Mouse (Mus musculus): ENCODE measurements at regions not wholly inside any gene's neighbourhood (a gene's known extent, or its start where the extent isn't known, plus 50 kb on each side); places are given as distances from the start of the nearest gene placed in this dataset.

DNA sequence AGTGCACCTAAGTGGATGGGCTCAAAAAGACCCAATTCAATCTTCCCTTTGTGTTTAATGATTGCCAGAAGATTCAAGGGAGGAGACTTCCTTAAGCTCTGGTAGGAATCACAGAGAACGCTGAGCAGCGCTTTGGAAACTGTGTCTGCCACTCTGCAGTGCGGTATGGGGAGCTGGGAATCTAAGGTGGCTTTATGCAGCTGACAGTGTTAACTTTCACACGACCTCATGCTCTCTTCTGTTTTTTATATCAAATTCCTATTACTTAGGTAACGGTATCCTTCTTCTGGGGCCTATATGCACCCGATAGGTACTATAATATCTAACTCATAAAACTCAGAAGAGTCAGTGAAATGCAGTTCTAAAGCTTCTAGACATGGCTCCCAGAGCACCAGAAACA lies 163.5 kb upstream of the Rnaseh2b start:
- Histone ChIP-seq H3K27ac (replicated peaks) (no peak overlapping the region), H3K4me3 (no peak overlapping the region), H3K9ac (no peak overlapping the region), H3K36me3 (no peaks in the 10 kb centered on the region), H3K4me2 (no peak overlapping the region), H3K9me3 (no peaks in the 10 kb centered on the region), H3K27me3 (replicated peaks) (no peaks in the 10 kb centered on the region), H3K4me1 (peaks cover 7% of the 10 kb centered on the region)
- no peak for ATAC-seq (ENCODE audit: extremely low read depth, insufficient number of reproducible peaks, low FRiP score, low TSS enrichment)
- WGBS = 80% methylated on average over 6 of the region's 6 CpGs

DNA sequence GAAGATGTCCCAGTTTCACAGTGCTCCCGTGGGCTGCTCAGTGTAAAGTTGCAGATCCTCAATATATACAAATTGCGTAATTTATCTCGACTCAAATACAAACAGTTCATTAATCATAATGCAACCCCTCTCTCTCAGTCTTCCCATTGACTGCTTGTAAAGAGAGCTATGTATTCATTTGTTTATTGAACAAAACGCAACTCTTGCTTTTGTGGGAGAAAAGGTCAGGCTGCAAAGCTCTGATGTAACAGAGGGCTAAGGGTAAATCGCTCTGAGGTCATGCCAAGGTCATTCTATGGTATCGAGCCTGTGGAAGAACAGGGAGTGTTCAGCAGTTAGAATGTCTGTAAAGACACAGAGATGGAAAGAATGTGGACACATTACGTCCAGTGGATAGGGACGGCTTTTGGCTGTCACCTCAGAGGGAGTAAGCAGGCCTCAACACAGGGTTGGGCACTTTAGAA lies 160.0 kb upstream of the Rnaseh2b start:
- Histone ChIP-seq H3K4me2 (no peak overlapping the region), H3K27ac (replicated peaks) (0 out of 2 replicates have a peak overlapping the region, but pooled peaks have one; percentile 20), H3K27me3 (replicated peaks) (no peaks in the 10 kb centered on the region), H3K36me3 (no peaks in the 10 kb centered on the region), H3K9me3 (peaks cover 11% of the 10 kb centered on the region), H3K4me3 (no peak overlapping the region), H3K9ac (no peak overlapping the region), H3K4me1 (peaks cover 7% of the 10 kb centered on the region)
- ATAC-seq (ENCODE audit: extremely low read depth, insufficient number of reproducible peaks, low FRiP score, low TSS enrichment) = no peak
- 52% methylated on average over 8 of the region's 8 CpGs for WGBS

DNA sequence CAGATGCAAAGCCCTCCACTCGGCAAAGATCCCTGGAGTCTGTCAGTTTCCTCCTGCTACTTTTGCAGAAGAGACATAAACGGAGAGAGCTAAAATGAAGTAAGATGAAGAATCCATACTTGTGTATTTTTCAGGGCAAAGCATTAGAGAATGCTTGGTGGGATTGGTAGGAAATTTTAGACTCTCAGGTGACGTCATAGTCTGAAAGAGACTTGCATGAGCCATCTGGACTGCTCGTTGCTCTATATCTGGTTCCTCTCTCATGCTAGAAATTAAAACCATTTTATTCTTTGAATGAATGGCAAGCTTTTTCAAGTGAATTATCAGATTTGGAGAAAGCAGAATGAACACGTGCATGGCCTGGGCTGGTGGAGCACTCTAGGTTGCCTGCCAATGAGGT lies 154.4 kb upstream of the Rnaseh2b start:
- no peak for ATAC-seq (ENCODE audit: extremely low read depth, insufficient number of reproducible peaks, low FRiP score, low TSS enrichment)
- Histone ChIP-seq H3K9me3 (peaks cover 11% of the 10 kb centered on the region), H3K27me3 (replicated peaks) (no peaks in the 10 kb centered on the region), H3K4me1 (no peaks in the 10 kb centered on the region), H3K9ac (no peak overlapping the region), H3K27ac (replicated peaks) (no peak overlapping the region), H3K36me3 (no peaks in the 10 kb centered on the region), H3K4me2 (no peak overlapping the region), H3K4me3 (no peak overlapping the region)
- 62% methylated on average over 5 of the region's 5 CpGs for WGBS

GRCm38 (mm10) chr14:62144385-62145030 lies 147.9 kb upstream of the Rnaseh2b start:
- Histone ChIP-seq H3K4me3 (no peak overlapping the region), H3K27ac (replicated peaks) (no peak overlapping the region), H3K36me3 (no peaks in the 10 kb centered on the region), H3K9ac (no peak overlapping the region), H3K4me1 (no peaks in the 10 kb centered on the region), H3K4me2 (no peak overlapping the region), H3K9me3 (no peaks in the 10 kb centered on the region), H3K27me3 (replicated peaks) (no peaks in the 10 kb centered on the region)
- no peak for ATAC-seq (ENCODE audit: extremely low read depth, insufficient number of reproducible peaks, low FRiP score, low TSS enrichment)
- 71% methylated on average over 17 of the region's 17 CpGs for WGBS

DNA sequence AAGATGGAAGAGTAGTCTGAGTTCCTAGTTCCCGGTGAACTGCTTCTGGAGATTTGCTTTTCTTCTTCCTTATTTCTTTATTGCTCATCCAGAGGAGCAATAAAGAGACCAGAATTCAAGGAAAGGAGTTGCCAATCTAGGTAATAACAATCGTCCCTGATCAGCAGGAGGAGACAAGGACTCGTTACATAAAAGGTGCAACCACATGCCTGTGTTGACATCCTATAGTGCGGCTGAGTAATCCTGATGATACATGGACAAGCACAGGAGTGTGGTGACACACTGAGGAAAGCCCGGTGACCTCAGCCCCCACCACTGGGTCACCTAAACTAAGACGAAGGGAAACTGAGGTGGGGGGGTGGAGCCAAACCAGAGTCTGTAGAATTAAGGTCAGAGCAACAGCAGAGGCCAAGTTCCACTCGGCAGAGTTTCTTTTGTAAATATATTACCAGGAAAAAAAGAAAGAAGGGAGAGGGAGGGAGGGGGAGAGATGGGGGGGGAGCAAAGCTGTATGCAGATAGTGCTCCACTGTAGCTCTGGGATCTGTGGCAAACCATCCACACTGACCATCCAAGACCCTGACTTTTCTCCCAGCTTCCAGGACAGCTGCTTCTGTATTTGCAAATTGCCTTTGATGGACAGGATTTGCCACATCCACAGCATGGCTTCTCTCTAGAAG lies 135.2 kb upstream of the Rnaseh2b start:
- H3K27ac ChIP-seq (replicated peaks) = no peak overlapping the region
- no peaks in the 10 kb centered on the region for H3K27me3 ChIP-seq (replicated peaks)
- H3K9ac ChIP-seq = no peak overlapping the region
- no peak overlapping the region for H3K4me2 ChIP-seq
- ATAC-seq (ENCODE audit: extremely low read depth, insufficient number of reproducible peaks, low FRiP score, low TSS enrichment) = no peak
- no peaks in the 10 kb centered on the region for H3K9me3 ChIP-seq
- no peaks in the 10 kb centered on the region for H3K36me3 ChIP-seq
- H3K4me3 ChIP-seq = no peak overlapping the region
- WGBS = 72% methylated on average over 7 of the region's 7 CpGs
- H3K4me1 ChIP-seq = no peaks in the 10 kb centered on the region

DNA sequence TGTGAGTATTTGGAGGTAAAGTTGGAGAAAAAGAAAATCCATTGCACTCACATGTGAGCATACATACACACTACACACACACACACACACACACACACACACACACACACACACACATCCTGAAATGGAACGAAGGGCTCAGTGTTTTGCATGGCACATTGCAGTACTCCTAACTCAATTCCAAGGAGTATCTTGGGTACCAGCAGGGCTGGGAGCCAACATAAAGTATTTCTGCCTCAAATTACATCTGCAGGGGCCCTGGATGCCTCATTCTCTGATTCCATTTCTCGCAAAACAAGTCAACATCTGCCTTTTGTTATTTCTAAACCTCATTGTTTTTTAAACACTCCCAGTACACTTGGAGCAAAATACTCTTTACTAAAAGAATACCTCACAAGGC lies 132.7 kb upstream of the Rnaseh2b start:
- no peak overlapping the region for H3K9ac ChIP-seq
- no peak for ATAC-seq (ENCODE audit: extremely low read depth, insufficient number of reproducible peaks, low FRiP score, low TSS enrichment)
- no peak overlapping the region for H3K4me2 ChIP-seq
- no peak overlapping the region for H3K4me3 ChIP-seq
- WGBS = 71% methylated on average over 2 of the region's 2 CpGs
- no peaks in the 10 kb centered on the region for H3K9me3 ChIP-seq
- H3K36me3 ChIP-seq = no peaks in the 10 kb centered on the region
- H3K4me1 ChIP-seq = no peaks in the 10 kb centered on the region
- H3K27ac ChIP-seq (replicated peaks) = no peak overlapping the region
- no peaks in the 10 kb centered on the region for H3K27me3 ChIP-seq (replicated peaks)

- no peaks in the 10 kb centered on the region for H3K9me3 ChIP-seq
- no peaks in the 10 kb centered on the region for H3K27me3 ChIP-seq (replicated peaks)
- H3K36me3 ChIP-seq = no peaks in the 10 kb centered on the region
- no peak overlapping the region for H3K9ac ChIP-seq
- H3K4me1 ChIP-seq = peaks cover 17% of the 10 kb centered on the region
- no peak overlapping the region for H3K4me2 ChIP-seq
- ATAC-seq (ENCODE audit: extremely low read depth, insufficient number of reproducible peaks, low FRiP score, low TSS enrichment) = no peak
- H3K4me3 ChIP-seq = no peak overlapping the region
- H3K27ac ChIP-seq (replicated peaks) = no peak overlapping the region
- 60% methylated on average over 12 of the region's 12 CpGs for WGBS
These were observed 129.1 kb upstream of the Rnaseh2b start for GRCm38 (mm10) chr14:62163120-62163796.

DNA sequence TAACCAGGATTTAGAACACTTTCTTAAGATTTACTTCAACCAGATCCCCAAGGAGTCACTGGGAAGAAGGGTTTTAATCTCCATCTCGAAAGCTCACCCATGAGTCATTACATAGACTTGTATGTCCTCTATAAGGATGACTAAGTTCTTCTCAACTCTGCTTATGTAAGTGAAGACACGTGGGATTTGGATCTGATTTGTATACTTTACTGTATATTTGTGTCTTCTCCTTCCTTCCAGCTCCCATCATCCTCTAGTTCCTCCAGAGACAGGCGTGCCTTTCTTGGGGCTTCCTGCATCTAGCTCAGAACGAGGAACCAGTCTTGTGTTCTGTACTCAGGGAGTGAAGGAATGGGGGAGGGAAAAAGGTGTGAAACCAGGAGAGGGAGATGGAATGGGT lies 127.5 kb upstream of the Rnaseh2b start:
- H3K36me3 ChIP-seq = no peaks in the 10 kb centered on the region
- H3K4me2 ChIP-seq = no peak overlapping the region
- H3K4me3 ChIP-seq = no peak overlapping the region
- H3K9me3 ChIP-seq = no peaks in the 10 kb centered on the region
- peaks cover 32% of the 10 kb centered on the region for H3K4me1 ChIP-seq
- H3K27me3 ChIP-seq (replicated peaks) = no peaks in the 10 kb centered on the region
- no peak overlapping the region for H3K27ac ChIP-seq (replicated peaks)
- WGBS = 72% methylated on average over 4 of the region's 4 CpGs
- ATAC-seq (ENCODE audit: extremely low read depth, insufficient number of reproducible peaks, low FRiP score, low TSS enrichment) = no peak
- H3K9ac ChIP-seq = no peak overlapping the region

DNA sequence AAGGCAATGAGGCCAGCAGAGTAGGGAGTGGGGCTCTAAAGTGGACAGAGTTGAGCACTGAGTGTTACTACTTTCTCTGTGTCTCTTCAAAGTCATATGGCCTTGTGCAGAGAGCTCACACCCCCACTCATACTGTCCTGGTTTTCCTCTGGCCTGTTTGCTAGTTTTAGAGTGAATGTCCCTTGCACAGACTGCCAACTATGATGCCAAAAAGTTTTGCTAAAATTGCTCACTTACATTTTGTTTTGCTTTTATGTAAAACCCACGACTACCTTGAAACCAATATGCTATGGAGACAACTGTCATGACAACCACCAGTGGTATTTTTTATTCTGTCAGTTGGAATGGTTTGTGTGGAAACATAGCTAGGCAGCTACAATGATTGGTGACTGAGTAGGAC lies 126.4 kb upstream of the Rnaseh2b start:
- H3K4me3 ChIP-seq = no peak overlapping the region
- no peaks in the 10 kb centered on the region for H3K9me3 ChIP-seq
- ATAC-seq (ENCODE audit: extremely low read depth, insufficient number of reproducible peaks, low FRiP score, low TSS enrichment) = no peak
- H3K4me1 ChIP-seq = peaks cover 41% of the 10 kb centered on the region
- no peaks in the 10 kb centered on the region for H3K27me3 ChIP-seq (replicated peaks)
- H3K4me2 ChIP-seq = no peak overlapping the region
- no peaks in the 10 kb centered on the region for H3K36me3 ChIP-seq
- no peak overlapping the region for H3K27ac ChIP-seq (replicated peaks)
- 75% methylated on average over 1 of the region's 1 CpGs for WGBS
- H3K9ac ChIP-seq = no peak overlapping the region

DNA sequence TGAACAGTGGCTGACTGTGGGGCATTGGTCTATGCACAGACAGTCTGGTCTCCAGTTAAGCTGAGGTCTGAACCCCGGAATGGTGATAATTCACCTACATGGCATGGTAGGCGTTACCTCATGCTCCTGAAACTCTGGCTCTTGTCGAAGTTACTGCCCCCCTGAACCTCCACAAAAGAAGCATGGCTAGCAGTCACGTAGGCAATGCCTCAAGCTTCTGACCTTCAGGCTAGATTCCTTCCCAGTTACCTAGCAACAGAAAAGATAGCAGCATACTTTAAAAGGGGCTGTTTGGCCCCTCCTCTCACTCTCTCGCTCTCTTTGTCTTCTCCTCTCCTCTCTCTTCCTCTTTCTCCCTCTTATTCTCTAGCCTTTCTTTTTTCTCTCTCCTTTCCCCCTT lies 125.8 kb upstream of the Rnaseh2b start:
- H3K4me2 ChIP-seq = no peak overlapping the region
- ATAC-seq (ENCODE audit: extremely low read depth, insufficient number of reproducible peaks, low FRiP score, low TSS enrichment) = no peak
- WGBS = 40% methylated on average over 5 of the region's 5 CpGs

GRCm38 (mm10) chr14:62167090-62167489 lies 125.3 kb upstream of the Rnaseh2b start:
- ATAC-seq (ENCODE audit: extremely low read depth, insufficient number of reproducible peaks, low FRiP score, low TSS enrichment) = no peak
- Histone ChIP-seq H3K9me3 (no peaks in the 10 kb centered on the region), H3K4me1 (peaks cover 48% of the 10 kb centered on the region), H3K4me3 (no peak overlapping the region), H3K27ac (replicated peaks) (peak overlapping the region; percentile 49; the same call in 1 of the 2 replicates), H3K4me2 (no peak overlapping the region), H3K36me3 (no peaks in the 10 kb centered on the region), H3K27me3 (replicated peaks) (no peaks in the 10 kb centered on the region), H3K9ac (no peak overlapping the region)
- 65% methylated on average over 6 of the region's 6 CpGs for WGBS

More for the DNA sequence above, 125.8 kb upstream of the Rnaseh2b start:
- no peak overlapping the region for H3K4me3 ChIP-seq
- no peaks in the 10 kb centered on the region for H3K36me3 ChIP-seq
- no peaks in the 10 kb centered on the region for H3K27me3 ChIP-seq (replicated peaks)
- peak overlapping the region; percentile 49; the same call in 1 of the 2 replicates for H3K27ac ChIP-seq (replicated peaks)
- no peak overlapping the region for H3K9ac ChIP-seq
- H3K4me1 ChIP-seq = peaks cover 43% of the 10 kb centered on the region
- no peaks in the 10 kb centered on the region for H3K9me3 ChIP-seq
